18 mouse cellular contexts compared by ENCODE assay signal in genomic region chr11:60246077-60246476, GRCm38 (mm10). TPM values are rescaled to one million over a fixed set of nuclear protein-coding genes. Genes with fewer than 3 reads are reported as not detected.
A peak's percentile ranks its signal among the peaks of the same experiment; 100 is the strongest.
DNase-seq lines count a peak whose midpoint lies in the region; ATAC-seq and TF ChIP-seq lines count a peak whose summit lies in the region.
"Had no signal": no experiment of that assay in that cellular context is flagged by ENCODE, and none has a peak within 500 bp of the region (broad histone marks: within the 10 kb centered on the region; RNA-seq: fewer than 3 reads in every experiment).

No protein-coding gene starts in this region.

- no peak for TF ChIP-seq CTCF in forebrain, postnatal 0 days (IDR thresholded peaks at IDR 0.05; ENCODE audit: low read depth)
- TF ChIP-seq CTCF in layer of hippocampus, adult 2 months (conservative IDR thresholded peaks at IDR 0.05), result no peak

- peaks cover 15% of the 10 kb centered on the region for H3K4me1 ChIP-seq in forebrain, embryonic 13.5 days
- 0 out of 2 replicates have a peak, but pooled peaks cover 2% of the 10 kb centered on the region for H3K4me1 ChIP-seq in forebrain, postnatal 0 days (ENCODE audit: insufficient read depth)
- H3K4me1 ChIP-seq: stomach, embryonic 15.5 days had no signal

- H3K27ac ChIP-seq in forebrain, embryonic 13.5 days, result peak overlapping the region; percentile 44; the same call in 1 of the 2 replicates
- H3K27ac ChIP-seq in forebrain, postnatal 0 days (ENCODE audit: low read depth, low read length), result no peak overlapping the region
- peak overlapping the region; percentile 9 for H3K27ac ChIP-seq in layer of hippocampus, adult 2 months
- H3K27ac ChIP-seq: hindbrain, embryonic 15.5 days; macrophage; neural tube, embryonic 12.5 days; stomach, embryonic 15.5 days had no signal

- H3K36me3 ChIP-seq in forebrain, embryonic 13.5 days (ENCODE audit: poor library complexity, severe bottlenecking), result peaks cover 22% of the 10 kb centered on the region
- peaks cover 24% of the 10 kb centered on the region for H3K36me3 ChIP-seq in forebrain, postnatal 0 days (ENCODE audit: insufficient read depth)

- no peaks in the 10 kb centered on the region for H3K27me3 ChIP-seq in forebrain, embryonic 13.5 days
- no peaks in the 10 kb centered on the region for H3K27me3 ChIP-seq in forebrain, postnatal 0 days (ENCODE audit: insufficient read depth, low read length)
- H3K27me3 ChIP-seq: hindbrain, embryonic 15.5 days; neural tube, embryonic 12.5 days; Patski; stomach, embryonic 15.5 days had no signal

- no peaks in the 10 kb centered on the region for H3K9me3 ChIP-seq in forebrain, embryonic 13.5 days (replicated peaks)
- H3K9me3 ChIP-seq in forebrain, postnatal 0 days (ENCODE audit: low read length), result no peaks in the 10 kb centered on the region
- H3K9me3 ChIP-seq: hindbrain, embryonic 15.5 days; neural tube, embryonic 12.5 days; stomach, embryonic 15.5 days had no signal

- H3K4me3 ChIP-seq in forebrain, embryonic 13.5 days, result no peak overlapping the region
- H3K4me3 ChIP-seq in forebrain, postnatal 0 days (ENCODE audit: low read depth, low read length), result no peak overlapping the region
- H3K4me3 ChIP-seq in layer of hippocampus, adult 2 months, result no peak overlapping the region
- H3K4me3 ChIP-seq: hindbrain, embryonic 15.5 days; neural tube, embryonic 12.5 days; stomach, embryonic 15.5 days had no signal

- H3K4me2 ChIP-seq in forebrain, embryonic 13.5 days, result no peak overlapping the region
- H3K4me2 ChIP-seq in forebrain, postnatal 0 days (ENCODE audit: low read depth), result no peak overlapping the region
- H3K4me2 ChIP-seq: hindbrain, embryonic 15.5 days; neural tube, embryonic 12.5 days; stomach, embryonic 15.5 days had no signal

- no peak overlapping the region for H3K9ac ChIP-seq in forebrain, embryonic 13.5 days
- no peak overlapping the region for H3K9ac ChIP-seq in forebrain, postnatal 0 days
- H3K9ac ChIP-seq: hindbrain, embryonic 15.5 days; neural tube, embryonic 12.5 days; stomach, embryonic 15.5 days had no signal

- DNase-seq in forebrain, postnatal 0 days, result no peak
- DNase-seq in layer of hippocampus, adult 2 months (ENCODE audit: low spot score in 2 of 2), result no peak
- no peak for DNase-seq in layer of hippocampus, postnatal 14 days (ENCODE audit: low spot score in 2 of 2)
- peak; percentile 61 for DNase-seq in right cerebral cortex, adult 18-20 months
- DNase-seq in right cerebral cortex, postnatal 4 days, result no peak
- DNase-seq in thymus, postnatal 14 days, result peak; percentile 62
- no peak for DNase-seq in spleen, postnatal 14 days (ENCODE audit: low spot score in 2 of 2)
- DNase-seq: B cell, adult 2 months; heart, postnatal 14 days; kidney, adult 2 months; kidney, postnatal 36 days; lung, adult 2 months had no signal

- ATAC-seq in forebrain, embryonic 13.5 days, result no peak
- ATAC-seq in forebrain, postnatal 0 days, result no peak
- ATAC-seq: Patski had no signal

RNA-seq across cellular contexts. Expression of gene Srebf1, which starts 23.7 kb away (rescaled TPM):
- 52.1 and 56.7 TPM in 2 replicates for polyA plus RNA-seq in forebrain, embryonic 13.5 days (2015; fragmentation: Nextera tagmentation; extraction: Ambion mirVana)
- 56.2 and 70.7 TPM in 2 replicates for total RNA-seq in forebrain, postnatal 0 days (2014; rRNA removed)
- 28.9 and 32.8 TPM in 2 replicates for polyA plus RNA-seq in forebrain, postnatal 0 days (2015; fragmentation: Nextera tagmentation; extraction: Ambion mirVana)
- 10 to 100 TPM; 64.2 to 70.8 TPM for total RNA-seq in layer of hippocampus, adult 2 months (2021)
- total RNA-seq in layer of hippocampus, postnatal 14 days (2021), result 10 to 100 TPM; 53.2 to 55.2 TPM

Comparison
In these comparisons a context has a peak if more than half of its experiments do, and no peak if none do; other contexts are left out.
1. DNase-seq: peak in right cerebral cortex, adult 18-20 months (single experiment) and thymus, postnatal 14 days (single experiment); none in forebrain, postnatal 0 days (single experiment), layer of hippocampus, adult 2 months (0 of 2), layer of hippocampus, postnatal 14 days (0 of 2), right cerebral cortex, postnatal 4 days (single experiment) and spleen, postnatal 14 days (0 of 2).